Mouse (Mus musculus) MEL (cell line): ENCODE measurements around the gene Kcnj15. TPM values are rescaled to one million over a fixed set of nuclear protein-coding genes. Genes with fewer than 3 reads are reported as not detected.

Source experiments
- DNase-seq: peaks from one replicate; pipeline ENCODE4 v3.0.0; 2011; ENCODE audit warnings: low read depth, low spot score
- H3K27ac ChIP-seq: 2 replicates; pipeline ENCODE4 v1.5.1; 2012; ENCODE audit warnings: low read depth, mild to moderate bottlenecking, control low read depth, low read length, moderate library complexity; ENCODE audit not compliant: control insufficient read depth
- H3K27me3 ChIP-seq, 2 experiments: fragments of 150-350 bp in 1 of 2; sonication (generic) in 1 of 2; 2 replicates each; pipeline ENCODE4 v1.6.1; 2012; ENCODE audit warnings: low read length in 2 of 2, mild to moderate bottlenecking in 2 of 2, improper control_type of control experiment in 1 of 2, moderate library complexity in 1 of 2; ENCODE audit not compliant: insufficient read depth in 2 of 2, control insufficient read depth in 1 of 2
- H3K36me3 ChIP-seq, 2 experiments: 2 replicates each; pipeline ENCODE4 v1.6.1; 2012 to 2014; ENCODE audit warnings: low read length in 2 of 2, improper control_type of control experiment in 1 of 2, inconsistent platforms in 1 of 2, mild to moderate bottlenecking in 1 of 2; ENCODE audit not compliant: insufficient read depth in 2 of 2, control insufficient read depth in 1 of 2
- H3K4me1 ChIP-seq, 2 experiments: fragments of 150-350 bp in 1 of 2; sonication (generic) in 1 of 2; 2 replicates each; pipeline ENCODE4 v1.6.1; 2012; ENCODE audit warnings: low read length in 2 of 2, improper control_type of control experiment in 1 of 2, mild to moderate bottlenecking in 1 of 2; ENCODE audit not compliant: insufficient read depth in 2 of 2, control insufficient read depth in 1 of 2
- H3K4me3 ChIP-seq, 2 experiments: fragments of 150-350 bp in 1 of 2; sonication (generic) in 1 of 2; 2 replicates each; pipeline ENCODE4 v1.5.1; 2012; ENCODE audit warnings: low read depth in 2 of 2, low read length in 2 of 2, mild to moderate bottlenecking in 2 of 2, moderate library complexity in 2 of 2, control low read depth in 1 of 2, improper control_type of control experiment in 1 of 2; ENCODE audit not compliant: control insufficient read depth in 1 of 2, insufficient read depth in 1 of 2
- H3K79me2 ChIP-seq: 2 replicates; pipeline ENCODE4 v1.6.1; 2012; ENCODE audit warnings: mild to moderate bottlenecking, low read length, moderate library complexity; ENCODE audit not compliant: control insufficient read depth, poor library complexity, insufficient read depth
- H3K9ac ChIP-seq: 2 replicates; pipeline ENCODE4 v1.6.1; 2012; ENCODE audit warnings: low read depth, mild to moderate bottlenecking, control low read depth, low read length, moderate library complexity; ENCODE audit not compliant: control insufficient read depth, poor library complexity, severe bottlenecking
- H3K9me3 ChIP-seq: fragments of 150-350 bp; sonication (generic); replicated peaks from 2 replicates; pipeline ENCODE4 v1.6.1; 2012; ENCODE audit warnings: mild to moderate bottlenecking, low read length, improper control_type of control experiment, moderate library complexity; ENCODE audit not compliant: insufficient read depth
- BHLHE40 ChIP-seq: IDR thresholded peaks from 2 replicates; pipeline ENCODE4 v1.6.1; 2012; ENCODE audit warnings: low read depth, mild to moderate bottlenecking, inconsistent platforms, low read length, improper control_type of control experiment, borderline replicate concordance
- CHD1 ChIP-seq: IDR thresholded peaks from 2 replicates; pipeline ENCODE4 v1.6.1; 2012; ENCODE audit warnings: low read depth, mild to moderate bottlenecking, inconsistent platforms, low read length, improper control_type of control experiment
- CHD2 ChIP-seq: IDR thresholded peaks from 2 replicates; pipeline ENCODE4 v1.6.1; 2011; ENCODE audit warnings: low read length, improper control_type of control experiment
- EP300 ChIP-seq, 2 experiments: IDR thresholded peaks; 2 replicates each; pipeline ENCODE4 v1.6.1; 2011; ENCODE audit warnings: improper control_type of control experiment in 2 of 2, low read length in 2 of 2, low read depth in 1 of 2, mild to moderate bottlenecking in 1 of 2
- ETS1 ChIP-seq: IDR thresholded peaks from 2 replicates; pipeline ENCODE4 v1.6.1; 2012; ENCODE audit warnings: low read depth, mild to moderate bottlenecking, inconsistent platforms, low read length, improper control_type of control experiment, moderate library complexity
- GATA1 ChIP-seq: IDR thresholded peaks from 2 replicates; pipeline ENCODE4 v1.6.1; 2011; ENCODE audit warnings: low read depth, low read length, improper control_type of control experiment
- MAFK ChIP-seq: IDR thresholded peaks from 2 replicates; pipeline ENCODE4 v1.6.1; 2011; ENCODE audit warnings: low read depth, mild to moderate bottlenecking, low read length, improper control_type of control experiment, borderline replicate concordance
- MAX ChIP-seq: IDR thresholded peaks from 2 replicates; pipeline ENCODE4 v1.6.1; 2011; ENCODE audit warnings: low read length, improper control_type of control experiment
- MAZ ChIP-seq: IDR thresholded peaks from 2 replicates; pipeline ENCODE4 v1.6.1; 2012; ENCODE audit warnings: low read depth, mild to moderate bottlenecking, inconsistent platforms, low read length, improper control_type of control experiment
- MEF2A ChIP-seq: IDR thresholded peaks from 2 replicates; pipeline ENCODE4 v1.6.1; 2014; ENCODE audit warnings: low read depth, mild to moderate bottlenecking, inconsistent platforms, low read length, improper control_type of control experiment; ENCODE audit not compliant: poor library complexity, insufficient replicate concordance, severe bottlenecking; ENCODE audit errors: extremely low read depth
- MYB ChIP-seq: IDR thresholded peaks from 2 replicates; pipeline ENCODE4 v1.6.1; 2011; ENCODE audit warnings: mild to moderate bottlenecking, low read depth, low read length, improper control_type of control experiment
- POLR2AphosphoS2 ChIP-seq: IDR thresholded peaks from 2 replicates; pipeline ENCODE4 v1.6.1; 2011; ENCODE audit warnings: low read length, improper control_type of control experiment
- SIN3A ChIP-seq: IDR thresholded peaks from 2 replicates; pipeline ENCODE4 v1.6.1; 2012; ENCODE audit warnings: low read length, improper control_type of control experiment, inconsistent platforms
- TAL1 ChIP-seq: IDR thresholded peaks from 2 replicates; pipeline ENCODE4 v1.6.1; 2012; ENCODE audit warnings: mild to moderate bottlenecking, inconsistent platforms, low read length, moderate library complexity, mixed read lengths
- UBTF ChIP-seq: IDR thresholded peaks from 2 replicates; pipeline ENCODE4 v1.6.1; 2012; ENCODE audit warnings: low read depth, mild to moderate bottlenecking, inconsistent platforms, low read length, improper control_type of control experiment, moderate library complexity, borderline replicate concordance; ENCODE audit not compliant: insufficient read depth
- USF2 ChIP-seq, 2 experiments: IDR thresholded peaks; 2 replicates each; pipeline ENCODE4 v1.6.1; 2011 to 2012; ENCODE audit warnings: improper control_type of control experiment in 2 of 2, low read length in 2 of 2, borderline replicate concordance in 1 of 2, inconsistent platforms in 1 of 2, low read depth in 1 of 2, mild to moderate bottlenecking in 1 of 2; ENCODE audit not compliant: insufficient read depth in 1 of 2
- polyA plus RNA-seq, 2 experiments: library from polyadenylated mRNA; stranded (reverse) in 1 of 2; unstranded in 1 of 2; fragments of >175 nt in 1 of 2; fragments of >200 nt in 1 of 2; gene quantifications; 2 replicates each; pipeline versions ENCODE4 v1.2.1 to v1.2.4; 2012; ENCODE audit warnings: low replicate concordance in 2 of 2, low read depth in 1 of 2; ENCODE audit not compliant: insufficient read length in 2 of 2, insufficient read depth in 1 of 2, missing spikeins in 1 of 2
- total RNA-seq: library from RNA; depleted of rRNA; stranded (reverse); fragments of 300-350 nt; gene quantifications from 2 replicates; pipeline ENCODE4 v1.2.3, GENCODE M21; 2012

Kcnj15 gene
- total and polyA plus RNA-seq, 3 experiments = not detected

DNA sequence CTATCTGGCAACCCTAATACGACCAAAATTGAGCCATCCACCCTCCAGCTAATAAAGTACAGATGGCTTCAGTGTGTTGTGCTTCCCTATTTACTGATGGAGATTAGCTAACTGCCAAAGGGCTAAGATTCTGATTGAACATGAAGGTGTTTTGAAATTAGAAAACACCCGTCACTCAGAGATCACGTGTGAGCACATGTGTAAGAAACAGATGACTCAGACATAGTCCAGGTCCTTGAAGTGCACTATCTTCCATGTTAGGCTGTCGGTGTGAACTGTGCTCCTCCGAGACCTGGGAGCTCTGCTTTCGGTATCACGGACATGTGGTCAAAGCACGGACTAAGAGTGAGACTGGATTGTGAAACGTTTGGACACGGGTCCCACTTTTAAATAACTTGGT, 26.0 kb downstream of the Kcnj15 start:
- Histone ChIP-seq H3K9me3 (no peaks in the 10 kb centered on the region), H3K27me3 (no peaks in the 10 kb centered on the region; a peak in 1 of 4 replicates), H3K27ac (no peak overlapping the region), H3K4me3 (no peak overlapping the region), H3K36me3 (no peaks in the 10 kb centered on the region), H3K79me2 (no peaks in the 10 kb centered on the region), H3K9ac (no peak overlapping the region), H3K4me1 (no peaks in the 10 kb centered on the region)
- no peak for DNase-seq
- TF ChIP-seq MYB (no peak), MAX (no peak), MAFK (no peak), UBTF (no peak), CHD2 (no peak), SIN3A (no peak), POLR2AphosphoS2 (no peak)

DNA sequence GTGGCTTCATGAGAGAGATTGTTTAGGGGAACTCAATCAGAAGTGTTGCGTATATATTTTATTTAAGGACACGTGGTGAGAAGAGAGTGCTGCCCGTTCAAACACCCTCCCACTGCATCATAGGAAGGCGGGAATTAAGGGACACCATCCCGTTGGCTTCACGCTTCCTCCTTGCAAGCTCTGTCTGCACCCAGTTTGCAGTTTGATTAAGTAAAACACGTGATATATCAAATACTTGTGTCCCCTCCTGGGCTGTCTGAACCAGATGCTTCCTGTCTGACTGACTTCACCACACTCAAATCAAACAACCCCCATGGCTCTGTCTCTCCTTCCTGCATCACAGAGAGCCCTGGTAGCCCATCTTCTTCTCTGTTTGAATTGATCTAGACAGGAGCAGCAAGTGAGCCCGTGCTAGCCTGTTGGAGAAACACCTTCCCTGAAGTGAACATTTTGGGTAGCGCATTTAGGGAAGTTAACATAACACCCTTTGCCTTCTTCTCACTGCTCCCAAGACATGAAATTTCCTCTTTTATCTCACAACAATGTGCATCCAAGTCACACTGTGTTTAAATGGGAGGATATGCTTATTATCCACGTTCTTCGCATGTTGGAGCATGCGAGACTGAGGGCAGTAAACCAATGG, 26.8 kb downstream of the Kcnj15 start:
- H3K27me3 ChIP-seq = no peaks in the 10 kb centered on the region; a peak in 1 of 4 replicates
- no peak for DNase-seq
- no peaks in the 10 kb centered on the region for H3K36me3 ChIP-seq
- H3K4me3 ChIP-seq = no peak overlapping the region
- TF ChIP-seq GATA1 (no peak), CHD1 (no peak), CHD2 (no peak), MAZ (no peak), TAL1 (no peak), ETS1 (no peak)
- H3K9me3 ChIP-seq = no peaks in the 10 kb centered on the region
- H3K27ac ChIP-seq = no peak overlapping the region
- no peaks in the 10 kb centered on the region for H3K4me1 ChIP-seq
- H3K79me2 ChIP-seq = no peaks in the 10 kb centered on the region
- no peak overlapping the region for H3K9ac ChIP-seq

DNA sequence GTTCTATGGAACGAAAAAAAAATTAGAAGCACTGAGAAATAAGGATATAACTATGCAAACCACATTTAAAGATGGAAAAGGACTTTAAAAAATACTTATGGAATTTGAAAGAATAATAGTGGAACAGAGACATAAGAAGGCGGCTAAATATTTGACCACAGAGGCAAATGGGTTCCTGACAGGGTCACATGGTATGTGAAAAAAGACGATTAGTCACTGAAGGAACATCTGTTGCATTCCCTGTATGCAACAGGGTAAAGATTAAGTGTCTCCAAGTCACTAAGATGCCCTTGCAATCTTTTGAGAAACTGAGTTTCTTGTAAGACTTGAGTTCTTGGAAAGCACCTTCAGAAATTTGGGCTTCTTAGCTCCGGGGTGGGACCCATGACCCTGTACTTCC, 27.7 kb downstream of the Kcnj15 start:
- Histone ChIP-seq H3K27ac (no peak overlapping the region), H3K9me3 (no peaks in the 10 kb centered on the region), H3K4me1 (no peaks in the 10 kb centered on the region), H3K4me3 (no peak overlapping the region), H3K9ac (no peak overlapping the region), H3K36me3 (no peaks in the 10 kb centered on the region), H3K79me2 (no peaks in the 10 kb centered on the region), H3K27me3 (no peaks in the 10 kb centered on the region; a peak in 1 of 4 replicates)
- no peak for DNase-seq
- TF ChIP-seq MEF2A = no peak
- TF ChIP-seq EP300 (IDR thresholded peaks at IDR 0.05; ENCODE audit: low read depth in 1 of 2, low read length in 2 of 2) = no peak
- no peak for TF ChIP-seq BHLHE40
- TF ChIP-seq USF2 (IDR thresholded peaks at IDR 0.05; ENCODE audit: borderline replicate concordance in 1 of 2, insufficient read depth in 1 of 2, low read depth in 1 of 2, low read length in 2 of 2) = no peak
